ENCODE assay signal across 13 mouse cellular contexts in genomic region chr6:64730506-64731020, GRCm38 (mm10). TPM values are rescaled to one million over a fixed set of nuclear protein-coding genes. Genes with fewer than 3 reads are reported as not detected.
DNase-seq lines count a peak whose midpoint lies in the region; ATAC-seq and TF ChIP-seq lines count a peak whose summit lies in the region.
"Had no signal": no experiment of that assay in that cellular context is flagged by ENCODE, and none has a peak within 500 bp of the region (broad histone marks: within the 10 kb centered on the region; RNA-seq: fewer than 3 reads in every experiment).

No protein-coding gene starts in this region.

- H3K27me3 ChIP-seq in forebrain, postnatal 0 days (ENCODE audit: insufficient read depth, low read length) = peaks cover 78% of the 10 kb centered on the region
- peaks cover 97% of the 10 kb centered on the region for H3K27me3 ChIP-seq in forebrain, embryonic 10.5 days (ENCODE audit: poor library complexity, severe bottlenecking)
- H3K27me3 ChIP-seq in hindbrain, embryonic 10.5 days (ENCODE audit: insufficient read depth, poor library complexity, severe bottlenecking) = peaks cover 97% of the 10 kb centered on the region
- peaks cover 88% of the 10 kb centered on the region for H3K27me3 ChIP-seq in midbrain, embryonic 12.5 days

- no peak for ATAC-seq in forebrain, postnatal 0 days
- no peak for ATAC-seq in midbrain, embryonic 12.5 days (ENCODE audit: low FRiP score, low read depth)
- ATAC-seq in megakaryocyte progenitor cell, adult 5-6 weeks (replicated peaks; ENCODE audit: poor library complexity) = no peak

- no peak overlapping the region for H3K9ac ChIP-seq in forebrain, postnatal 0 days
- H3K9ac ChIP-seq in midbrain, embryonic 12.5 days (replicated peaks) = no peak overlapping the region

- no peak overlapping the region for H3K27ac ChIP-seq in forebrain, postnatal 0 days (ENCODE audit: low read depth, low read length)
- no peak overlapping the region for H3K27ac ChIP-seq in forebrain, embryonic 10.5 days
- H3K27ac ChIP-seq in hindbrain, embryonic 10.5 days = peak overlapping the region; percentile 79; the same call in 1 of the 2 replicates
- no peak overlapping the region for H3K27ac ChIP-seq in midbrain, embryonic 12.5 days (replicated peaks)
- H3K27ac ChIP-seq: layer of hippocampus, adult 2 months had no signal

- H3K4me3 ChIP-seq in forebrain, postnatal 0 days (ENCODE audit: low read depth, low read length) = no peak overlapping the region
- no peak overlapping the region; the same call in 1 of the 2 replicates for H3K4me3 ChIP-seq in forebrain, embryonic 10.5 days
- peak overlapping the region; percentile 60 for H3K4me3 ChIP-seq in hindbrain, embryonic 10.5 days
- H3K4me3 ChIP-seq in midbrain, embryonic 12.5 days = peak overlapping the region; percentile 42

- H3K9me3 ChIP-seq in forebrain, postnatal 0 days (ENCODE audit: low read length) = no peaks in the 10 kb centered on the region
- H3K9me3 ChIP-seq in forebrain, embryonic 10.5 days = no peaks in the 10 kb centered on the region
- H3K9me3 ChIP-seq in hindbrain, embryonic 10.5 days = no peaks in the 10 kb centered on the region
- no peaks in the 10 kb centered on the region for H3K9me3 ChIP-seq in midbrain, embryonic 12.5 days

- no peak for TF ChIP-seq CTCF in forebrain, postnatal 0 days (IDR thresholded peaks at IDR 0.05; ENCODE audit: low read depth)

- WGBS in forebrain, postnatal 0 days = 2% methylated on average over 14 of the region's 14 CpGs
- 3% methylated on average over 14 of the region's 14 CpGs for WGBS in forebrain, embryonic 10.5 days
- 3% methylated on average over 14 of the region's 14 CpGs for WGBS in hindbrain, embryonic 10.5 days
- 2% methylated on average over 14 of the region's 14 CpGs for WGBS in midbrain, embryonic 12.5 days

- peaks cover 10% of the 10 kb centered on the region for H3K4me1 ChIP-seq in forebrain, postnatal 0 days (ENCODE audit: insufficient read depth)
- peaks cover 40% of the 10 kb centered on the region for H3K4me1 ChIP-seq in forebrain, embryonic 10.5 days
- H3K4me1 ChIP-seq in hindbrain, embryonic 10.5 days (replicated peaks) = peaks cover 44% of the 10 kb centered on the region
- peaks cover 33% of the 10 kb centered on the region for H3K4me1 ChIP-seq in midbrain, embryonic 12.5 days

- DNase-seq in forebrain, postnatal 0 days = peak; percentile 56
- no peak for DNase-seq in forebrain, embryonic 10.5 days (ENCODE audit: extremely low spot score, low spot score)
- DNase-seq in ES-CJ7 (ENCODE audit: low read depth, low spot score) = peak; percentile 11
- peak; percentile 28 for DNase-seq in hindbrain, embryonic 10.5 days (ENCODE audit: low spot score)
- DNase-seq in lung, postnatal 14 days = no peak
- DNase-seq in left cerebral cortex, adult 18-20 months (ENCODE audit: low spot score in 2 of 2) = no peak
- DNase-seq: B cell, adult 2 months; thymus, postnatal 25 days had no signal

- no peak overlapping the region for H3K4me2 ChIP-seq in forebrain, postnatal 0 days (ENCODE audit: low read depth)
- H3K4me2 ChIP-seq in midbrain, embryonic 12.5 days (replicated peaks) = 0 out of 2 replicates have a peak overlapping the region, but pooled peaks have one; percentile 79

- H3K36me3 ChIP-seq in forebrain, postnatal 0 days (ENCODE audit: insufficient read depth) = no peaks in the 10 kb centered on the region
- H3K36me3 ChIP-seq in forebrain, embryonic 10.5 days (replicated peaks) = no peaks in the 10 kb centered on the region
- no peaks in the 10 kb centered on the region for H3K36me3 ChIP-seq in hindbrain, embryonic 10.5 days
- no peaks in the 10 kb centered on the region for H3K36me3 ChIP-seq in midbrain, embryonic 12.5 days

RNA-seq across cellular contexts. Expression of gene Atoh1, which starts 1.6 kb away (rescaled TPM):
- total RNA-seq in forebrain, postnatal 0 days (2014; rRNA removed) = not detected in 2 replicates
- polyA plus RNA-seq in forebrain, postnatal 0 days (2015; fragmentation: Nextera tagmentation; extraction: Ambion mirVana) = not detected in 2 replicates
- polyA plus RNA-seq in forebrain, embryonic 10.5 days (2016; fragmentation: Nextera tagmentation; extraction: Ambion mirVana) = not detected in 2 replicates
- 32.9 and 34.7 TPM in 2 replicates for polyA plus RNA-seq in hindbrain, embryonic 10.5 days (2016; fragmentation: Nextera tagmentation; extraction: Ambion mirVana)
- 0.90 and 2.6 TPM in 2 replicates for polyA plus RNA-seq in midbrain, embryonic 12.5 days (2016; fragmentation: Nextera tagmentation; extraction: Ambion mirVana)
- not detected in 2 replicates for total RNA-seq in megakaryocyte progenitor cell, adult 5-6 weeks (2015)
- total RNA-seq in megakaryocyte progenitor cell, adult 5-6 weeks (2017) = not detected in 2 replicates
- not detected for total RNA-seq in left cerebral cortex, adult 18-20 months (2021)
- total RNA-seq: gastrocnemius, adult 8-10 months; layer of hippocampus, adult 2 months; liver, adult 2 months had no signal
- polyA plus RNA-seq: liver, adult 2 months had no signal

Comparison
In these comparisons a context has a peak if more than half of its experiments do, and no peak if none do; other contexts are left out.
1. DNase-seq: peak in forebrain, postnatal 0 days (single experiment), ES-CJ7 (single experiment) and hindbrain, embryonic 10.5 days (single experiment); none in forebrain, embryonic 10.5 days (single experiment), lung, postnatal 14 days (single experiment) and left cerebral cortex, adult 18-20 months (0 of 2).
2. H3K4me3 ChIP-seq: peak in hindbrain, embryonic 10.5 days (single experiment) and midbrain, embryonic 12.5 days (single experiment); none in forebrain, postnatal 0 days (single experiment) and forebrain, embryonic 10.5 days (single experiment).